Mouse (Mus musculus): ENCODE data around the gene Slc38a3. TPM values are rescaled to one million over a fixed set of nuclear protein-coding genes. Genes with fewer than 3 reads are reported as not detected.

The Slc38a3 gene
- polyA plus RNA-seq, 1 experiment = 77.9 TPM

DNA sequence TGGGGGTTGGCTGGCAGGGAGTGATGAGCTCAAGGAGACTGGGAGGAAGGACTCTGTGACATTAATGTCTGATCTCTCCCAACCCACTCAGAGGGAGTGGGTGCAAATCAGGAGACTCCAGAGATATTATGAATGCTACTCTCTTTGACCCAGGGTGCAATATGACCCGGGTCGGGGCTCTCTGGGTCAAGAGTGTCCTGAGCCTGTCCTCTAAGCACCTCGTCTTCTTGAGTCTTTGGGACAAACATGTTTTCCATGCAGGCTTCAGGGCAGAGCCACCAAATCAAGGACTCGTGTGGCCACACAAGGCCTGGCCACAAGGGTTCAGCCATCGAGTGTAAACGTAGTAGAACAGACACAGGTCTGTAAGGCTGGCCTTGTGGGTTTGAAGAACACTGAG is 11.2 kb downstream of the Slc38a3 start:
- WGBS = 87% methylated on average over 6 of the region's 6 CpGs
- Histone ChIP-seq H3K4me3 (ENCODE audit: insufficient read depth, low read depth, low read length) (no peak overlapping the region), H3K27ac (ENCODE audit: insufficient read depth, low read depth, low read length) (no peak overlapping the region), H3K4me1 (ENCODE audit: control insufficient read depth, insufficient read depth, low read length) (no peaks in the 10 kb centered on the region), H3K36me3 (ENCODE audit: control insufficient read depth, insufficient read depth, low read length) (no peaks in the 10 kb centered on the region), H3K27me3 (replicated peaks; ENCODE audit: control insufficient read depth, insufficient read depth, low read length) (no peaks in the 10 kb centered on the region)
- TF ChIP-seq POLR2A (IDR thresholded peaks at IDR 0.05; ENCODE audit: low read depth, low read length) = no peak
- no peak for TF ChIP-seq CTCF (conservative IDR thresholded peaks at IDR 0.05; ENCODE audit: insufficient read depth, insufficient read length, low read depth, low read length)
- no peak for DNase-seq

DNA sequence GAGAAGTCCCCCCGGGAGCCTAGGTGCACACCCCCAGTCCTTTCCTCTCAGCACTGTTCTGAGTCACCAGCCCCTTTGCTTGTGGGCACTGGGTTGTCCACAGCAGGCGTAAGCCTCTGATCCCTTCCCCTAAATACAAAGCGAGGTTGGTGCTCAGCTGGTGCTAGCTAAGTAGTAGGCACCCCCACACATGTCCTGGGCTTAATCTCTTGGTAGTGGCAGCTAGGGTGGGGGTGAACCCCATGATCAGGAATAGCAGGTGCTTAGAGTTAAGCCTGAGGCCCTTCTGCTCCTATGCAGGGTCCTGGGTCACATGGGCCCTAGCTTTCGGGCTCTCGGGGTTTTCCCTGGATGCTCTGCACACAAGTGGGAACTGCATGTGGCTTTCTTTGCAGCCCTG is 12.2 kb downstream of the Slc38a3 start:
- WGBS = 83% methylated on average over 5 of the region's 5 CpGs
- no peak overlapping the region for H3K4me3 ChIP-seq (ENCODE audit: insufficient read depth, low read depth, low read length)
- DNase-seq = no peak
- H3K27ac ChIP-seq (ENCODE audit: insufficient read depth, low read depth, low read length) = no peak overlapping the region
- H3K27me3 ChIP-seq (replicated peaks; ENCODE audit: control insufficient read depth, insufficient read depth, low read length) = no peaks in the 10 kb centered on the region
- no peak for TF ChIP-seq POLR2A (IDR thresholded peaks at IDR 0.05; ENCODE audit: low read depth, low read length)
- no peak for TF ChIP-seq CTCF (conservative IDR thresholded peaks at IDR 0.05; ENCODE audit: insufficient read depth, insufficient read length, low read depth, low read length)
- no peaks in the 10 kb centered on the region for H3K4me1 ChIP-seq (ENCODE audit: control insufficient read depth, insufficient read depth, low read length)
- H3K36me3 ChIP-seq (ENCODE audit: control insufficient read depth, insufficient read depth, low read length) = no peaks in the 10 kb centered on the region

DNA sequence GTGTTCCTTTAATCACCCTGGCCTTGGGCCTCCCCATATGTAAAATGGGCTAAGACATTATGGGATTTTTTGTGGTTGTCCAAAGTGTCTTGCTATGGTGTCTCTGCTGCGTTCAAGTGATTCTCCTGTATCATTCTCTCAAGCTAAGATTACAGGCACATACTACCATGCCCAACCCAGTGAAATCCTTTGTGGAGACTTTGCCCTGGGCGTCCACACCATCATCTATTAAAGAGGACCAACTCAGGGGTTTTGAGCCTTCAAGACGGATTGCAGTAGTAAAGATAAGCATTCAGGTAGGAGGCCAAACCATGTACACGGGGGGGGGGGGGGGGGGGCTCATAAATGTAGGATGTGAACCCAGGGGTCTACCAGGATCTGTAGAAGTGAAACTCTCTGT is 14.7 kb downstream of the Slc38a3 start:
- WGBS = 88% methylated on average over 4 of the region's 4 CpGs
- DNase-seq = no peak
- no peaks in the 10 kb centered on the region for H3K27me3 ChIP-seq (replicated peaks; ENCODE audit: control insufficient read depth, insufficient read depth, low read length)
- H3K27ac ChIP-seq (ENCODE audit: insufficient read depth, low read depth, low read length) = no peak overlapping the region
- no peaks in the 10 kb centered on the region for H3K36me3 ChIP-seq (ENCODE audit: control insufficient read depth, insufficient read depth, low read length)
- no peak for TF ChIP-seq CTCF (conservative IDR thresholded peaks at IDR 0.05; ENCODE audit: insufficient read depth, insufficient read length, low read depth, low read length)
- H3K4me1 ChIP-seq (ENCODE audit: control insufficient read depth, insufficient read depth, low read length) = no peaks in the 10 kb centered on the region
- H3K4me3 ChIP-seq (ENCODE audit: insufficient read depth, low read depth, low read length) = no peak overlapping the region

DNA sequence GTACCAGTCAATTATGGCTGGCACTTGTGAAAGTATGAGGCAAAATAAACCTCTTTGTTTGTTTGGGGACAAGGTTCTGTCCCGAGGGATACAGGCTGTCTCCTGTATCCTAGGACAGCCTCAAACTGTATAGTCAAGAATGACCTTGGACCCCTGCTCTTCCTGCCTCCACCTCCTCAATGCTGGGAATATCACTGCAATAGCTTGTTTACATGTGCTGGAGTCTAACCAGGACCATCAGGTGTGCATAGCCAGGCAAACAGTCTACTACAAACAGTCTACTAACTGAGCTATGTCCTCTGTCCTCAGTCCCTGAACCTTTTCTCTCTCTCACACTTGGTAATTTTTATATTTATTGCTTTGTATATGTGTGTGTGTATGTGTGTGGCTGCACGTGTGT is 15.9 kb downstream of the Slc38a3 start:
- Histone ChIP-seq H3K27me3 (replicated peaks; ENCODE audit: control insufficient read depth, insufficient read depth, low read length) (no peaks in the 10 kb centered on the region), H3K27ac (ENCODE audit: insufficient read depth, low read depth, low read length) (no peak overlapping the region), H3K36me3 (ENCODE audit: control insufficient read depth, insufficient read depth, low read length) (no peaks in the 10 kb centered on the region), H3K4me1 (ENCODE audit: control insufficient read depth, insufficient read depth, low read length) (no peaks in the 10 kb centered on the region), H3K4me3 (ENCODE audit: insufficient read depth, low read depth, low read length) (no peak overlapping the region)
- no peak for TF ChIP-seq CTCF (conservative IDR thresholded peaks at IDR 0.05; ENCODE audit: insufficient read depth, insufficient read length, low read depth, low read length)
- no peak for TF ChIP-seq POLR2A (IDR thresholded peaks at IDR 0.05; ENCODE audit: low read depth, low read length)
- no peak for DNase-seq
- 73% methylated on average over 2 of the region's 2 CpGs for WGBS

- TF ChIP-seq POLR2A (IDR thresholded peaks at IDR 0.05; ENCODE audit: low read depth, low read length) (no peak), CTCF (conservative IDR thresholded peaks at IDR 0.05; ENCODE audit: insufficient read depth, insufficient read length, low read depth, low read length) (no peak)
- no peaks in the 10 kb centered on the region for H3K36me3 ChIP-seq (ENCODE audit: control insufficient read depth, insufficient read depth, low read length)
- H3K27ac ChIP-seq (ENCODE audit: insufficient read depth, low read depth, low read length) = no peak overlapping the region
- 46% methylated on average over 12 of the region's 12 CpGs for WGBS
- H3K4me1 ChIP-seq (ENCODE audit: control insufficient read depth, insufficient read depth, low read length) = no peaks in the 10 kb centered on the region
- no peaks in the 10 kb centered on the region for H3K27me3 ChIP-seq (replicated peaks; ENCODE audit: control insufficient read depth, insufficient read depth, low read length)
- H3K4me3 ChIP-seq (ENCODE audit: insufficient read depth, low read depth, low read length) = no peak overlapping the region
- DNase-seq = no peak
Observed at GRCm38 (mm10) chr9:107650708-107651481, 18.4 kb downstream of the Slc38a3 start.

GRCm38 (mm10) chr9:107650225-107650624 is 19.1 kb downstream of the Slc38a3 start:
- no peak overlapping the region for H3K27ac ChIP-seq (ENCODE audit: insufficient read depth, low read depth, low read length)
- H3K27me3 ChIP-seq (replicated peaks; ENCODE audit: control insufficient read depth, insufficient read depth, low read length) = no peaks in the 10 kb centered on the region
- H3K4me1 ChIP-seq (ENCODE audit: control insufficient read depth, insufficient read depth, low read length) = peaks cover 3% of the 10 kb centered on the region; the same call in 1 of the 2 replicates
- TF ChIP-seq POLR2A (IDR thresholded peaks at IDR 0.05; ENCODE audit: low read depth, low read length) (no peak), CTCF (conservative IDR thresholded peaks at IDR 0.05; ENCODE audit: insufficient read depth, insufficient read length, low read depth, low read length) (no peak)
- 59% methylated on average over 7 of the region's 7 CpGs for WGBS
- H3K4me3 ChIP-seq (ENCODE audit: insufficient read depth, low read depth, low read length) = no peak overlapping the region
- no peak for DNase-seq
- no peaks in the 10 kb centered on the region for H3K36me3 ChIP-seq (ENCODE audit: control insufficient read depth, insufficient read depth, low read length)

DNA sequence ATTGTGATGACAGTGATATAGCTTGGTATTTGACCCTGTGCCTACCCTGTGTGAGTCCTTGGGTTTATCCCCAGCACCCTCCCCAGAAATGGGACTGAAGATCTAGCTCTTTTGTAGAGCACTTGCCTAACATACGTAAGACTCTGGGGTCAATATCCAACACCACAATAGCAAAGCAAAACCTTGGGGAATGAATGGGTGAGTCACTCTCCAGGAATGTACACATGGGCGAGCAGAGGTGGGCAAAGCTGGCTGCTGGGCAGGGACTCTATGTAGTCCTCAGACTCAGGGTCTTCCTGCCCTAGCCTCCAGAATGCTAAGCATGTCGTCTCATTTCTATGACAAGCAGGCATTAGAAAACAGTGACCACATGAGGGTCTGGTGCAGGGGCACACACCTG is 20.6 kb downstream of the Slc38a3 start:
- Histone ChIP-seq H3K36me3 (ENCODE audit: control insufficient read depth, insufficient read depth, low read length) (no peaks in the 10 kb centered on the region), H3K27me3 (replicated peaks; ENCODE audit: control insufficient read depth, insufficient read depth, low read length) (no peaks in the 10 kb centered on the region), H3K4me3 (ENCODE audit: insufficient read depth, low read depth, low read length) (no peak overlapping the region), H3K27ac (ENCODE audit: insufficient read depth, low read depth, low read length) (no peak overlapping the region), H3K4me1 (ENCODE audit: control insufficient read depth, insufficient read depth, low read length) (peaks cover 9% of the 10 kb centered on the region; the same call in 1 of the 2 replicates)
- DNase-seq = no peak
- TF ChIP-seq POLR2A (IDR thresholded peaks at IDR 0.05; ENCODE audit: low read depth, low read length) (no peak), CTCF (conservative IDR thresholded peaks at IDR 0.05; ENCODE audit: insufficient read depth, insufficient read length, low read depth, low read length) (no peak)
- 79% methylated on average over 3 of the region's 3 CpGs for WGBS

Data from kidney, adult 2 months (tissue).